Mouse (Mus musculus) liver, adult 2 months (tissue): ENCODE measurements around the gene Hes5.

Source experiments
- CTCF ChIP-seq: fragments of 200-500 bp; IDR thresholded peaks from 2 replicates; pipeline ENCODE4 v1.5.1; 2011; ENCODE audit warnings: low read depth, low read length, control low read depth
- POLR2A ChIP-seq: fragments of 200-500 bp; IDR thresholded peaks from 2 replicates; pipeline ENCODE4 v1.6.1; 2011; ENCODE audit warnings: low read length, control low read depth; ENCODE audit not compliant: insufficient read depth; ENCODE audit errors: extremely low read depth

DNA sequence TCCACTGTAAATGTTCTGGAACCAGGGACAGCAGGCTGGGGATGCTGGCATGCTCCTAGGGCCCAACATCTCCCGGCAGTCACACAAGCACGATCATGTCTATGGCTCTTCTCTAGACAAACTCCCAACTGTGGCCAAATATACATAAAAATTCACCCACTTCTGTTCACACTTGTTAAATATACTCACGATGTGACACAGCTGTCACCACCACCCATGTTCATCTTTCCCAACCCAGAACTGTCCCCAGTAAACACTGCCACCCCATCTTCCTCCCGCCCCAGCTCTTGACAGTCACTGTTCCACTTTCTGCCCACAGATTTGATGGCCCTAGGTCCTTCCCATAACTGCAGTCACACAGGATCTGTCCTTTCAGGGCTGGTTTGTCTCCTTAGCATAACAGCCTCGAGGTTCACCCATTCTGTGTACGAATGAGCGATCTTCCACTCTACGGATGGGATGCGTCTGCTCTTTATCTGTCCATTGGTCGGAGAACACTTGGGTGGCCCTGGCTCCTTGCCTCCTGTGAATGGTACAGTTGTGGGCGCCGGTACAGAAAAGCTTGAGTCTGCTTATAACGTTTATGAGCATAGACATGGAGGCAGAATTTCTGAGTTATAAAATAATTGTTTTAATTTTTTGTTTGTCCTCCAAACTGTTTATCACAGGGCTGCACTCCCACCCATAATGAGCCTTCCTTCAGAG lies 3.3 kb upstream of the Hes5 start:
- TF ChIP-seq POLR2A (no peak), CTCF (no peak)
